Mouse (Mus musculus) heart, adult 9 months (tissue): ENCODE measurements around the gene Vnn3.

ENCODE experiments used
- DNase-seq, 2 experiments: peaks; one replicate each; pipeline ENCODE4 v3.0.0; 2022; ENCODE audit warnings: low spot score in 2 of 2

Vnn3 gene

GRCm38 (mm10) chr10:23892987-23893386 lies 41.7 kb downstream of the Vnn3 start:
- no peak for DNase-seq

GRCm38 (mm10) chr10:23894601-23895349 lies 43.5 kb downstream of the Vnn3 start, which contains the start of gene Vnn1:
Gene Vnn1, plus strand, starts transcription at chr10:23894688.
- no peak for DNase-seq

DNA sequence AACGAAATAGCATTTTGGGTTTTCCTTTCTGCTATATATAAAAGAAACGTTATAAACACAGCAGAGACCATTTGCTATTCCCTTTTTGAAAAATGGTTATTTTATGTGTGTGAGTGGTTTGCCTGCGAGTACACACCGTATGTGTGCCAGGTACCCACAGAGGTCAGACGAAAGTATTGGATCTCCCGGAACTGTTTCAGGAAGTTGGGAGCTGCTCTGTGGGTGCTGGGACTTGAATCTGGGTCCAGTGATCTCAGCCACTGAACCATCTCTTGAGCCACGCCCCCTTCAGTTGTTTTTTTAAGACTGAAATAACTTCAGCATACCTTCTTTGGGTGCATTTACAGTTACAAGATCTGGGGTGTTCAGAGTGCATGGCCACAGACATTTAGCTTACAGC lies 44.1 kb downstream of the Vnn3 start:
- no peak for DNase-seq

- DNase-seq, result no peak
These were observed 49.9 kb downstream of the Vnn3 start for GRCm38 (mm10) chr10:23901119-23901518.

DNA sequence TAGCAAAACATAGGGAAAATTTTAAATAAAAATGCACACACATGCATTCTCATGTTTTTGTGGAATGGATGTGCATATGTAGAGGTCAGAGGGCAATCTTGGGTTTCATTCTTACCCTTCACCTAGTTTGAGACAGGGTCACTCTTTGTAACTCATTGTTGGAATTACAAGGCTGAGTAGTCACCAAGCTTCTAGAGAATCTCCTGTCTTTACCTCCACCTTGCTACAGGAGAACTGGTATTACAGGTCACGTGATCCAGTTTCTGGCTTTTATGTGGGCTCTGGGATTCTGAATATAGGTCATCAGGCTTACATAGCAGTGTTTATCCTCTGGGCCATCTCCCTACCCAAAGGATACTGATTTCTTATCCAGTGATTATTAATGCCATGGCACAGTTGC lies 54.4 kb downstream of the Vnn3 start:
- DNase-seq, result no peak
